Mouse (Mus musculus): ENCODE results near the gene Spns1. TPM values are rescaled to one million over a fixed set of nuclear protein-coding genes. Genes with fewer than 3 reads are reported as not detected.
"Not testable (repeated sequence)": the region's sequence is repeated elsewhere in the genome, so short reads cannot be mapped to it uniquely, and the experiment has no call there.

Spns1 gene
- polyA plus RNA-seq, 1 experiment from 2014 or later: 78.9 TPM

- peaks cover 10% of the 10 kb centered on the region; the same call in 1 of the 2 replicates for H3K27me3 ChIP-seq (ENCODE audit: insufficient read depth, low read length)
- H3K9ac ChIP-seq (replicated peaks; ENCODE audit: low read length): no peak overlapping the region
- H3K36me3 ChIP-seq (ENCODE audit: insufficient read depth, low read length): no peaks in the 10 kb centered on the region
- no peaks in the 10 kb centered on the region for H3K9me3 ChIP-seq (ENCODE audit: low read length)
- no peak overlapping the region for H3K27ac ChIP-seq (ENCODE audit: low read length)
- no peaks in the 10 kb centered on the region for H3K4me1 ChIP-seq (ENCODE audit: insufficient read depth, low read length)
- no peak overlapping the region for H3K4me3 ChIP-seq (ENCODE audit: low read length)
- ATAC-seq (ENCODE audit: low FRiP score, low TSS enrichment): no peak
- 82% methylated on average over 9 of the region's 9 CpGs for WGBS
- H3K4me2 ChIP-seq (replicated peaks; ENCODE audit: low read depth, low read length): no peak overlapping the region
Observed at GRCm38 (mm10) chr7:126329907-126330645, 47.2 kb downstream of the Spns1 start.

GRCm38 (mm10) chr7:126328848-126329247 is 48.4 kb downstream of the Spns1 start:
- H3K4me2 ChIP-seq (replicated peaks; ENCODE audit: low read depth, low read length); H3K27ac ChIP-seq (ENCODE audit: low read length); ATAC-seq (ENCODE audit: low FRiP score, low TSS enrichment); H3K9me3 ChIP-seq (ENCODE audit: low read length); H3K4me1 ChIP-seq (ENCODE audit: insufficient read depth, low read length); H3K9ac ChIP-seq (replicated peaks; ENCODE audit: low read length); H3K4me3 ChIP-seq (ENCODE audit: low read length); H3K36me3 ChIP-seq (ENCODE audit: insufficient read depth, low read length): not testable (repeated sequence)
- H3K27me3 ChIP-seq (ENCODE audit: insufficient read depth, low read length): peaks cover 14% of the 10 kb centered on the region; the same call in 1 of the 2 replicates
- WGBS: 95% methylated on average over 4 of the region's 6 CpGs

GRCm38 (mm10) chr7:126325576-126326273 is 51.5 kb downstream of the Spns1 start:
- peaks cover 14% of the 10 kb centered on the region; the same call in 1 of the 2 replicates for H3K27me3 ChIP-seq (ENCODE audit: insufficient read depth, low read length)
- H3K4me3 ChIP-seq (ENCODE audit: low read length); H3K36me3 ChIP-seq (ENCODE audit: insufficient read depth, low read length); H3K4me2 ChIP-seq (replicated peaks; ENCODE audit: low read depth, low read length); H3K27ac ChIP-seq (ENCODE audit: low read length); H3K9ac ChIP-seq (replicated peaks; ENCODE audit: low read length); H3K9me3 ChIP-seq (ENCODE audit: low read length); H3K4me1 ChIP-seq (ENCODE audit: insufficient read depth, low read length); ATAC-seq (ENCODE audit: low FRiP score, low TSS enrichment): not testable (repeated sequence)
- 24% methylated on average over 9 of the region's 9 CpGs for WGBS

GRCm38 (mm10) chr7:126324791-126325190 is 52.5 kb downstream of the Spns1 start:
- no peaks in the 10 kb centered on the region for H3K36me3 ChIP-seq (ENCODE audit: insufficient read depth, low read length)
- H3K4me2 ChIP-seq (replicated peaks; ENCODE audit: low read depth, low read length): no peak overlapping the region
- no peak overlapping the region for H3K9ac ChIP-seq (replicated peaks; ENCODE audit: low read length)
- peaks cover 14% of the 10 kb centered on the region; the same call in 1 of the 2 replicates for H3K27me3 ChIP-seq (ENCODE audit: insufficient read depth, low read length)
- 20% methylated on average over 3 of the region's 3 CpGs for WGBS
- H3K4me3 ChIP-seq (ENCODE audit: low read length): no peak overlapping the region
- H3K27ac ChIP-seq (ENCODE audit: low read length): no peak overlapping the region
- no peaks in the 10 kb centered on the region for H3K9me3 ChIP-seq (ENCODE audit: low read length)
- H3K4me1 ChIP-seq (ENCODE audit: insufficient read depth, low read length): no peaks in the 10 kb centered on the region
- ATAC-seq (ENCODE audit: low FRiP score, low TSS enrichment): no peak

GRCm38 (mm10) chr7:126323729-126324128 is 53.5 kb downstream of the Spns1 start:
- Histone ChIP-seq H3K4me2 (replicated peaks; ENCODE audit: low read depth, low read length) (no peak overlapping the region), H3K27ac (ENCODE audit: low read length) (no peak overlapping the region), H3K27me3 (ENCODE audit: insufficient read depth, low read length) (peaks cover 14% of the 10 kb centered on the region; the same call in 1 of the 2 replicates), H3K9me3 (ENCODE audit: low read length) (no peaks in the 10 kb centered on the region), H3K4me3 (ENCODE audit: low read length) (no peak overlapping the region), H3K9ac (replicated peaks; ENCODE audit: low read length) (no peak overlapping the region), H3K36me3 (ENCODE audit: insufficient read depth, low read length) (no peaks in the 10 kb centered on the region), H3K4me1 (ENCODE audit: insufficient read depth, low read length) (no peaks in the 10 kb centered on the region)
- ATAC-seq (ENCODE audit: low FRiP score, low TSS enrichment): no peak
- WGBS: 7% methylated on average over 11 of the region's 11 CpGs

Small RNA genes within 50 kb of the gene (microRNA-seq; reads per million reads assigned to microRNA genes)
- not detected for gene Mir7058

Other genes starting within 250 kb of the Spns1 start
- 48.3 and 54.3 TPM in 2 replicates for gene Xpo6, start 176.9 kb downstream of the Spns1 start, polyA plus RNA-seq (2015; fragmentation: Nextera tagmentation; extraction: Ambion mirVana)
- gene Sbk1, start 104.8 kb downstream of the Spns1 start, polyA plus RNA-seq (2015; fragmentation: Nextera tagmentation; extraction: Ambion mirVana): 25.9 and 29.7 TPM in 2 replicates
- gene Lat, start 7.9 kb downstream of the Spns1 start, polyA plus RNA-seq (2015; fragmentation: Nextera tagmentation; extraction: Ambion mirVana): 1.7 and 2.4 TPM in 2 replicates
- 1.9 and 2.5 TPM in 2 replicates for gene Nfatc2ip, start 19.3 kb upstream of the Spns1 start, polyA plus RNA-seq (2015; fragmentation: Nextera tagmentation; extraction: Ambion mirVana)
- 0.09 TPM in 1 of 2 replicates, not detected in the other for gene Cd19, start 37.4 kb upstream of the Spns1 start, polyA plus RNA-seq (2015; fragmentation: Nextera tagmentation; extraction: Ambion mirVana)
- 36.2 and 39.0 TPM in 2 replicates for gene Rabep2, start 51.3 kb upstream of the Spns1 start, polyA plus RNA-seq (2015; fragmentation: Nextera tagmentation; extraction: Ambion mirVana)
- gene Atp2a1, start 85.7 kb upstream of the Spns1 start, polyA plus RNA-seq (2015; fragmentation: Nextera tagmentation; extraction: Ambion mirVana): 7.1 and 7.8 TPM in 2 replicates
- 62.5 and 66.5 TPM in 2 replicates for gene Sh2b1, start 98.0 kb upstream of the Spns1 start, polyA plus RNA-seq (2015; fragmentation: Nextera tagmentation; extraction: Ambion mirVana)
- gene Tufm, start 109.9 kb upstream of the Spns1 start, polyA plus RNA-seq (2015; fragmentation: Nextera tagmentation; extraction: Ambion mirVana): 177 and 196 TPM in 2 replicates
- 41.5 and 47.9 TPM in 2 replicates for gene Atxn2l, start 126.0 kb upstream of the Spns1 start, polyA plus RNA-seq (2015; fragmentation: Nextera tagmentation; extraction: Ambion mirVana)
- 200 and 219 TPM in 2 replicates for gene Eif3c, start 189.0 kb upstream of the Spns1 start, polyA plus RNA-seq (2015; fragmentation: Nextera tagmentation; extraction: Ambion mirVana)
- 0.96 and 1.1 TPM in 2 replicates for gene Apobr, start 207.5 kb upstream of the Spns1 start, polyA plus RNA-seq (2015; fragmentation: Nextera tagmentation; extraction: Ambion mirVana)
- 39.3 and 41.3 TPM in 2 replicates for gene Cln3, start 208.4 kb upstream of the Spns1 start, polyA plus RNA-seq (2015; fragmentation: Nextera tagmentation; extraction: Ambion mirVana)
- gene Il27, start 217.5 kb upstream of the Spns1 start, polyA plus RNA-seq (2015; fragmentation: Nextera tagmentation; extraction: Ambion mirVana): not detected in 2 replicates